Mouse (Mus musculus) 416B (cell line): ENCODE measurements around the gene Itga9.
A peak's percentile ranks its signal among the peaks of the same experiment; 100 is the strongest.

Experiments used
- DNase-seq: peaks from one replicate; pipeline ENCODE4 v3.0.0; 2011; ENCODE audit warnings: low read depth

The Itga9 gene

GRCm38 (mm10) chr9:118651939-118652338 is 45.4 kb downstream of the Itga9 start:
- DNase-seq = no peak

GRCm38 (mm10) chr9:118653436-118653835 is 46.9 kb downstream of the Itga9 start:
- no peak for DNase-seq

GRCm38 (mm10) chr9:118654969-118655368 is 48.5 kb downstream of the Itga9 start:
- no peak for DNase-seq

GRCm38 (mm10) chr9:118655726-118656125 is 49.2 kb downstream of the Itga9 start:
- DNase-seq = no peak

- no peak for DNase-seq
Measured at GRCm38 (mm10) chr9:118658159-118658558, 51.7 kb downstream of the Itga9 start.

GRCm38 (mm10) chr9:118659809-118660208 is 53.3 kb downstream of the Itga9 start:
- DNase-seq = peak; percentile 70

- DNase-seq = no peak
Measured at GRCm38 (mm10) chr9:118660259-118660658, 53.8 kb downstream of the Itga9 start.

- DNase-seq = no peak
Measured at GRCm38 (mm10) chr9:118662026-118662425, 55.5 kb downstream of the Itga9 start.

- peak; percentile 45 for DNase-seq
Measured at GRCm38 (mm10) chr9:118662476-118662875, 56.0 kb downstream of the Itga9 start.

- no peak for DNase-seq
Measured at GRCm38 (mm10) chr9:118663938-118664337, 57.4 kb downstream of the Itga9 start.

- DNase-seq = no peak
Measured at GRCm38 (mm10) chr9:118666069-118666468, 59.6 kb downstream of the Itga9 start.

GRCm38 (mm10) chr9:118669696-118670095 is 63.2 kb downstream of the Itga9 start:
- peak; percentile 74 for DNase-seq

- peak; percentile 84 for DNase-seq
Measured at GRCm38 (mm10) chr9:118674277-118674676, 67.8 kb downstream of the Itga9 start.

- DNase-seq = no peak
Measured at GRCm38 (mm10) chr9:118674761-118675160, 68.3 kb downstream of the Itga9 start.

GRCm38 (mm10) chr9:118675573-118676170 is 69.2 kb downstream of the Itga9 start:
- peak; percentile 65 for DNase-seq

GRCm38 (mm10) chr9:118676692-118677091 is 70.2 kb downstream of the Itga9 start:
- no peak for DNase-seq

GRCm38 (mm10) chr9:118677349-118677748 is 70.9 kb downstream of the Itga9 start:
- DNase-seq = peak; percentile 45

- peak; percentile 76 for DNase-seq
Measured at GRCm38 (mm10) chr9:118678020-118678750, 71.7 kb downstream of the Itga9 start.

GRCm38 (mm10) chr9:118678759-118679158 is 72.3 kb downstream of the Itga9 start:
- DNase-seq = peak; percentile 84

- peak; percentile 67 for DNase-seq
Measured at GRCm38 (mm10) chr9:118681506-118681905, 75.0 kb downstream of the Itga9 start.

- peak; percentile 42 for DNase-seq
Measured at GRCm38 (mm10) chr9:118682154-118682553, 75.7 kb downstream of the Itga9 start.

- DNase-seq = no peak
Measured at GRCm38 (mm10) chr9:118683507-118683906, 77.0 kb downstream of the Itga9 start.

- DNase-seq = peak; percentile 75
Measured at GRCm38 (mm10) chr9:118684343-118684742, 77.9 kb downstream of the Itga9 start.
